Mouse (Mus musculus): ENCODE measurements at regions not wholly inside any gene's neighbourhood (a gene's known extent, or its start where the extent isn't known, plus 50 kb on each side); places are given as distances from the start of the nearest gene placed in this dataset.

GRCm38 (mm10) chrX:11387200-11387940 lies 59.7 kb downstream of the H2al1j start:
- DNase-seq (ENCODE audit: low spot score), result no peak

GRCm38 (mm10) chrX:11388860-11389259 lies 61.2 kb downstream of the H2al1j start:
- no peak for DNase-seq (ENCODE audit: low spot score)

- DNase-seq (ENCODE audit: low spot score), result no peak
Observed at GRCm38 (mm10) chrX:11400406-11400805, 72.8 kb downstream of the H2al1j start.

GRCm38 (mm10) chrX:11404369-11404768 lies 76.7 kb downstream of the H2al1j start:
- no peak for DNase-seq (ENCODE audit: low spot score)

- no peak for DNase-seq (ENCODE audit: low spot score)
Observed at GRCm38 (mm10) chrX:11412316-11412826, 84.7 kb downstream of the H2al1j start.

- no peak for DNase-seq (ENCODE audit: low spot score)
Observed at GRCm38 (mm10) chrX:11415662-11416061, 88.0 kb downstream of the H2al1j start.

GRCm38 (mm10) chrX:11416510-11416909 lies 88.9 kb downstream of the H2al1j start:
- DNase-seq (ENCODE audit: low spot score), result no peak

GRCm38 (mm10) chrX:11417861-11418260 lies 90.2 kb downstream of the H2al1j start:
- no peak for DNase-seq (ENCODE audit: low spot score)

DNA sequence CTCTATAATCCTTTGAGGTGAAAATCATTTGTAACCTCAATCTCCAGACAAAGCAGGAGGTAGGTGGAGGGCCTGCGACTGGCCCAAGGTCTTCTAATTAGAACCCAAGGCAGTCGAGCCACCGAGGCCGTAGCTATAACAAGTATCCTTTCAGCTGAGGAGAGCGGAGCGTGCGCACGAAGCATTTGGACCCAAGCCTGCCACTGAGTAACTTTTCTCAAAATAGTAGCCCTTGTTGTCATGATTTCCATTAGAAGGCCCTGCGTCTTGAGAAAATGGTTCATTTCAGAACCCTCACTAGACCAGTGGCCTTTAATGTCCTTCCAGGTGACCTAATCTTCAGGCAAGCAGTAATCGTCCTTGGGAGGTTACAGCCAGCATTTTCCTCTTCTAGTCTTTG lies 90.6 kb downstream of the H2al1j start:
- no peak for DNase-seq (ENCODE audit: low spot score)

DNA sequence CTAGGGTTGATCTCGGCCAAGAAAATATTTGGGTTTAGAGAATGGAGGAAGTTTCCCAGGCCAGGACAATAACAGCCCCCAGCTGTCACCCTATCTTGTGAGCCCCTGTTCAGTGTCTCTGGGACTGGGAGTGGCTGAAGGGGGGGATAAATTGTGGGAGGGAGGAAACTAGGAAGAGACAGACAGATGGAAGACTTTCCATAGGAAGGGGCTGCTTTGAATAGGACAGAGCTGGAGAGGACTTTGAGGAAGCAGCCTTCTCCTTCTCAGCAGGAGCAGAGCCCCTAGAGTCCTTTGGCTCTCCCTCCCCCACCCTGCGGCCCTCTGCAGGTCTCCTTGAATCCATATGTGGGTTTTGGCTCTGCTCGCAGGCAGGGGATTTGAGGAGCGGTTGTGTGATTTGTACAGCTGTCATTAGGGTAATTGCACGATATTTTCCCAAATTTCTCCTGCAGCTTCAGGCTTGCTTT lies 91.6 kb downstream of the H2al1j start:
- DNase-seq (ENCODE audit: low spot score), result no peak

DNA sequence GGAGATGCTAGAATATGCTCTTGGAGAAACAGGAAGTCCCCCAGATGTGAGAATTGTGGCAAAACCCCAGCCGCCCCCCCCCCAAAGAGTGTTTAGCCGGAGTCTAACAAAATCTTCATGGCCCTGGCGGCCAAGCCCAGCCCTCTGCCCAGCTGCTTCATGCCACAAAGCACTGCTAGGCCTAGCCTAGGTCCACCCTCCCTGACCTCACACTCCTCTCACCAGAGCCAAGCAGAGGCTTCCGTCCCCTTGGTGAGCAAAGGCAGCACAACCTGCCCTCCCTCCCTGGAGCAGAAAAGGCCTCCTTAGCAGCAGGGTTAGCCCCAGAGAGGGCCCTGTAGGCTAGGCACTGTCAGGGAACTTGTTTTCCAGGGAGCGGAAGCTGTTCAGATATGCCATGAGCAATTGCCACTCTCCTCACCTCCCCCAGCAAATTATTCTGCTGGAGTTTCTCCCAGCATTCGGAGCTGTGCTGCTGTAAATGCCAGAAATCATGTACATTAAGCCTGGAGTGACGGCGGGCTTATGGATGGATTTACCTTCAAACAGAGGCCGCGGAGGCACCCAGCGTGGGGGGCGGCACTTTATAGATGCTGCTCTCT lies 104.9 kb downstream of the H2al1j start:
- no peak for DNase-seq (ENCODE audit: low spot score)

- no peak for DNase-seq (ENCODE audit: low spot score)
Observed at GRCm38 (mm10) chrX:11435338-11435737, 107.7 kb downstream of the H2al1j start.

GRCm38 (mm10) chrX:11437151-11437944 lies 109.7 kb downstream of the H2al1j start:
- no peak for DNase-seq (ENCODE audit: low spot score)

- no peak for DNase-seq (ENCODE audit: low spot score)
Observed at GRCm38 (mm10) chrX:11443543-11443942, 115.9 kb downstream of the H2al1j start.

DNA sequence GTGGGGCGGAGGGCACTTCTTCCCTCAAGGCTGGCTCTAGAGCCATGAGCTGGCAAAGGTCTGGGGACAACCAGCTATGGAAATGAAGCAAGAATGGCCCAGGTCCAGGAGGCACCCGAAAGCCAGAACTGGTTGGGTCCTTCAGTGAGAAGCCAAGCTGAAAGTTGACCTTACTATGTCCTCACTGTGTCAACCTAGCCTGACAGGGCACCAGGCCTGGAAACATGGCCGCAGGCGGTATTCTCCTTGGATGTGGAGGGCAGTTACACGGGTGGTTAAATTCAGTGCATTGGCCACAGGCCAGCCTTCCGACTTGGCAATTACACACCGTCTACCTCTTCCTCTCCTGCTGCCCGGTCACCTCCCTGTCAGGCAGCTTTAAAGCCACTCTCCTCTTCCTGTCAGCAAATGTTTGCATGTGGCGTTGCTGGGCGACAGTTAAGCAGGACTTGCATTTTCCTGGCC lies 116.7 kb downstream of the H2al1j start:
- DNase-seq (ENCODE audit: low spot score), result no peak

- no peak for DNase-seq (ENCODE audit: low spot score)
Observed at GRCm38 (mm10) chrX:11448711-11449110, 121.1 kb downstream of the H2al1j start.

DNA sequence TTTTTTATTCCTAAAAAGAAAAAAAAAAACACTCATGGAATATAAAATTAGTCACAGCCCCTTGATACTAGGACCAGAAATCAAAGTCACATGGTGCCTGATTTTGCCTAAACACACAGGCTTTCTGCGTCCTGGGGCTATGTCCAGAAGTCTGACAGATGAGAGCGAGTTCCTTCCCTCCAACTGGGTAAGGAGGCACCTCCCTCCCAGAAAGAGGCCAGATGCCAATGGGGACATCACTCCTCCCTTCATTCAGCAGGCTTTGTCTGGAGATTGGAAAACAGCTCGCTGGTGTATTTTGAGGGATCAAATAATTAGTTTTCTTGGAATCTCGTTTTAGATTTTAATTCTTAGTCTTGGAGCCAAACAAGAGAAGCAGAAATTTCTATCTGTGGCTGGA lies 130.9 kb downstream of the H2al1j start:
- no peak for DNase-seq (ENCODE audit: low spot score)

DNA sequence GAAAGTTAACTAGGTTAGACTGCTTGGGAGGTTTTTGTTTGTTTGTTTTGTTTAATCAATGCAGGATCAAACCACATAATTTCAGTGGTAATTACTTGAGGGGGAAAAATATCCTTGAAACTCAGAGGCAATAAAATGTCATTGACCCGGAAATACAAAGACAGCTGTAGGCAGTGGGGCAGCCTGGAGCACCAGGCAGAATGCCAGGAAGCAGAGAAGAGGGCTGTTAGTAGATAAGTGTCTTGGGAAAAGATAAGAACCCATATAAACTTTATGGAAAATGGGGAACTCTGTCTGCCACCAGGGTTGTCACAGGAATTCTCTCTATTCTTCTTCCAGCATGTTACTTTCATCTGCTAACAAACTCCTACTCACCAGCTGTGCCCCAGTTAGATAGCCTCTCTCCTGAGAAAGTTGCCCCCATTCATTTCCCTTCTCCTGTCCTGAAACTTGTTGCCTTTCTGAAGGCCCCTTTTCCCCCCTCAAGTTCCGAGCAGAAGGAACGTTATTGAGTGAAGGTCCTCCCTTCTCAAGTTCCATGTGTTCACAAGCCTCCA lies 136.4 kb downstream of the H2al1j start:
- no peak for DNase-seq (ENCODE audit: low spot score)

GRCm38 (mm10) chrX:11466191-11466590 lies 138.6 kb downstream of the H2al1j start:
- no peak for DNase-seq (ENCODE audit: low spot score)

GRCm38 (mm10) chrX:11479696-11480339 lies 152.2 kb downstream of the H2al1j start:
- no peak for DNase-seq (ENCODE audit: low spot score)

DNA sequence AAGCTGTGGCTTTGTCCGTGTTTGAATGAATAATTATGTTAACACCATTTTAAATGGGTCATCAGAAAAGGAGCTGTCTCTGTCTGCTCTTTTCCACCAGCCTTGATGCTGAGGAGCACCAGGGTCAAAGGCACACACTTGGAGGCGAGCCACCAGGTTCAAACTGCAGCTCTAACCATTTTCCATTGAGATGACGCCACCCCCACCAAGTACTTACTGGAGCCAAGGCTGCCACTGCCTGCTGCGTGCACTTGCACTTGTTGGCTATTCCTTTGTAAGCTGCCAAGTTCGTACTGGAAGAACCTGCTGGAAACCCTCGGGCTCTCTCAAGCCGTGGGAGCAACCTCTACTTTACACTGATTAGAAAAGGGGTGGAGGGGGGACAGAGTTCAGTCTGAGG lies 154.5 kb downstream of the H2al1j start:
- DNase-seq (ENCODE audit: low spot score), result no peak

GRCm38 (mm10) chrX:11486588-11486987 lies 159.0 kb downstream of the H2al1j start:
- no peak for DNase-seq (ENCODE audit: low spot score)

Data from urinary bladder, postnatal 10 days (tissue).